Mouse (Mus musculus): ENCODE measurements around the gene Camsap2.

DNA sequence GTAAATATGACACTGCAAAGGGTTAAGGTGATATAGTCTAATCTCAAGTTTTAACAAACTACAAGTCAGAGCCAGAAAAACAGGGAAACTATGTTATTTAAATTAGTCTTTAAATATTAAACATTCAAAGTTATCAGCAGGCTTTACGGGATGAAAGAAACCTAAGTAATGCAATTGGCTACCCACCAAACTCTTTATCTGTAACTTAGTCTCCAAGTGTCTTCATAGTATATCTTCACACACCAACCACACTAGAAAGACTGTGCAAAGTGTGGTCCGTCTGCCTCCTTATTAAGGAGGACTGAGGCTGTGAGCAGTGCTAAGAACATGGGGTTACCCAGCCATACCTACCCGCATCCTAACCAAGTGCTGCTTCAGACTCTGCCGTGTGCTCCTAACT lies 23.6 kb downstream of the Camsap2 start:
- TF ChIP-seq CTCF (IDR thresholded peaks at IDR 0.05; ENCODE audit: low read depth), result no peak
- no peak for TF ChIP-seq EP300 (IDR thresholded peaks at IDR 0.05; ENCODE audit: low read depth)

All from liver, embryonic 14.5 days (tissue).